Mouse (Mus musculus): ENCODE data around the gene Sowahb. TPM values are rescaled to one million over a fixed set of nuclear protein-coding genes. Genes with fewer than 3 reads are reported as not detected.

Gene Sowahb
- polyA plus RNA-seq (2015; fragmentation: Illumina TruSeq; extraction: RNeasy Lipid Tissue Mini Kit (QIAGEN cat#74804); ENCODE audit: insufficient read depth, low read depth, low replicate concordance), result not detected

DNA sequence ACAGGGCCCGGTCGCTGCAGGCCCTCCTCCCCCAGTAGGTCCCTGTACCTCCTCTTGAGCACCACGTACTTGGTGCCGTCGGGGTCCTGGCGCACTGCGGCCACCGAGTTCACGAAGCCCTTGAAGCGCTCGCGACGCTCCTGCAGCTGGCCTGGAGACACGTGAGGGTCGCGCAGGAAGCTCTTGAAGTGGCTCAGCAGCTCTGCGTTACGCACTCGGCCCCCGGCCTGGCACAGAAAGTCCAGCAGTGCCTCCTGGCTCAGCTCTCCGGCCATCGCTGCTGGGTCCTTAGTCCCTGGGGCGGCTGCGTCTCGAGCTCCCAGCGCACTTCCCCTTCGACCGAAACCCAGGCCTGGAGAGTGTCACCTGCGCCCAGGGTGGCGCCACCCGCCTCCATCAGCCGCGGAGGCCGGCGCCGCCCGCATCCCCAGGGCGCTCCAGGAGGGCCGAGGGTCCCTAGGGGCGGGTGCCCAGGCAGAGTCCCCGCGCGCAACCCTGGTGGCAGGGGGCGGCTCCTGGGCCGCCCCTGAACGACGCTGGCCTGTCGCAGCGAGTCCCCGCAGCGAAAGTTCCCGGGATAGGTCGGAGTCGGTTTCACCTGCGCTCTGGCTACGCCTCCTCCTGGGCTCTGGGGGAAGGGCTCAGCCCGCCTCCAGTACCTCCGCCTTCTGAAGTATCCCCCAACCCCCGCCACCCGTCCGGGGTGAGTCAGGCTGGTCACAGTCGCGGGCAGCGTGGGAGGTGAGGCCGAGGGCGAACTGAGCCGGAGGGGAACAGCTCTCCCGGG, at the start of gene Sowahb:
TSS of gene Sowahb (minus strand) at position 439 of the 787 bp plus-strand sequence.

DNA sequence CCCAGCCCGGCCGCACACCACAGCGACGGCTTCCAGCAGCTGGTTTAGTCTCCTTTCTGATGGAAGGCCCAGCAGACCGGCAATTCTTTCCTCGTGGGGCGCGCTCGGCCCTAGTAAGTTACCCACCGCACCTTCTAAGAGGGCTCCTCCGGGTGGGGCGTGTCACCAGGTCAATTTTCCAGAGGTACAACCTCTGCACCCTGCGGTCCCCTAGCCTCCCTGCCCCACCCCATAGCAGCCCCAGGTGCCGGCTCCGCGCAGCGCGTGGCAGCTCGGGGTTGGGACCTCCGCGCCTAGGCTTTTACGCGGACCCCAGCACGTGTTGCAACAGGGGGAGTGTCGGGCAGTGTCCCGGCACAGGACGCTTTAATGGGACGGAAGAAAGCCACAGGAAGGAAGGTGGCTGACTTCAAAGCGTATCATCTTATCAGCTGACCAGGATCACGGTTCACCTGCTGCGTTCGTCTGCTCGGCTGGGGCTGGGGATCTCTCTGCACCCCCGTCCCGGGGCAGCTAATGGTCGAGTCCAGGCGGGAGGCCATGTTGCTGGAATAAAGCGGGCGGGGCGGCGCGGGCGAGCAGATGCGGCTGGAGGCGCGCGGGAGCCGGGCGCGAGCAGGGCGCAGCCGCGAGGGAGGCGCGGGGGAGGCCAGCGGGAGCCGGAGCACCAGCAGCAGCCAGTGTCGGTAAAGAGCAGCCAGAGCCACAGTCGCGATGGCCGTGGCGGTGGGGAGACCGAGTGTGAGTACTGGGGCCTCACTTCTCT, 48.2 kb upstream of the Sowahb start, which contains the start of gene Sept11:
TSS of gene Sept11 (plus strand) at position 581 of the 766 bp plus-strand sequence.

Other genes with a start within 250 kb of the Sowahb start
- gene Sept11, start 48.4 kb upstream of the Sowahb start, polyA plus RNA-seq (2015; fragmentation: Illumina TruSeq; extraction: RNeasy Lipid Tissue Mini Kit (QIAGEN cat#74804); ENCODE audit: insufficient read depth, low read depth, low replicate concordance), result 12.1 TPM
- 22.5 TPM for gene Ccni, start 161.5 kb upstream of the Sowahb start, polyA plus RNA-seq (2015; fragmentation: Illumina TruSeq; extraction: RNeasy Lipid Tissue Mini Kit (QIAGEN cat#74804); ENCODE audit: insufficient read depth, low read depth, low replicate concordance)
- not detected for gene 2010109A12Rik, start 161.5 kb upstream of the Sowahb start, polyA plus RNA-seq (2015; fragmentation: Illumina TruSeq; extraction: RNeasy Lipid Tissue Mini Kit (QIAGEN cat#74804); ENCODE audit: insufficient read depth, low read depth, low replicate concordance)
- 4.3 TPM for gene Ccng2, start 222.2 kb upstream of the Sowahb start, polyA plus RNA-seq (2015; fragmentation: Illumina TruSeq; extraction: RNeasy Lipid Tissue Mini Kit (QIAGEN cat#74804); ENCODE audit: insufficient read depth, low read depth, low replicate concordance)